Mouse (Mus musculus) kidney, postnatal 36 days (tissue): ENCODE measurements around the gene Map2k5.

Experiments used
- DNase-seq, 2 experiments: peaks; one replicate each; pipeline ENCODE4 v3.0.0; 2021 to 2022; ENCODE audit warnings: mixed read lengths in 2 of 2

Map2k5 gene

GRCm38 (mm10) chr9:63377270-63378142 lies at the start of gene Map2k5:
Map2k5 (minus strand) TSS chr9:63377902.
- DNase-seq: peak; percentile 94 to 95

GRCm38 (mm10) chr9:63421096-63421736 lies 43.5 kb upstream of the Map2k5 start:
- peak in 1 of 2 experiments; percentile 17 for DNase-seq

- DNase-seq: no peak
Measured at GRCm38 (mm10) chr9:63420396-63420795, 42.7 kb upstream of the Map2k5 start.

- DNase-seq: no peak
Measured at GRCm38 (mm10) chr9:63400176-63400575, 22.5 kb upstream of the Map2k5 start.

- no peak for DNase-seq
Measured at GRCm38 (mm10) chr9:63399463-63399815, 21.7 kb upstream of the Map2k5 start.

- peak; percentile 96 to 98 for DNase-seq
Measured at GRCm38 (mm10) chr9:63398611-63399462, 21.1 kb upstream of the Map2k5 start, which contains the start of gene 2300009A05Rik. 2300009A05Rik (minus strand) TSS chr9:63399246.

GRCm38 (mm10) chr9:63395612-63396011 lies 17.9 kb upstream of the Map2k5 start:
- DNase-seq: no peak

GRCm38 (mm10) chr9:63391307-63391706 lies 13.6 kb upstream of the Map2k5 start:
- DNase-seq: peak; percentile 48 to 73

GRCm38 (mm10) chr9:63382761-63383160 lies 5.1 kb upstream of the Map2k5 start:
- DNase-seq: no peak

GRCm38 (mm10) chr9:63380326-63380725 lies 2.6 kb upstream of the Map2k5 start:
- no peak for DNase-seq

GRCm38 (mm10) chr9:63378174-63378573 lies 472 bp upstream of the Map2k5 start:
- DNase-seq: no peak

- DNase-seq: no peak
Measured at GRCm38 (mm10) chr9:63373315-63373714, 4.4 kb downstream of the Map2k5 start.

GRCm38 (mm10) chr9:63372541-63372940 lies 5.2 kb downstream of the Map2k5 start:
- DNase-seq: no peak

- no peak for DNase-seq
Measured at GRCm38 (mm10) chr9:63360410-63360809, 17.3 kb downstream of the Map2k5 start.

GRCm38 (mm10) chr9:63359016-63359415 lies 18.7 kb downstream of the Map2k5 start:
- no peak for DNase-seq

GRCm38 (mm10) chr9:63356721-63357120 lies 21.0 kb downstream of the Map2k5 start:
- no peak for DNase-seq

- DNase-seq: no peak
Measured at GRCm38 (mm10) chr9:63356278-63356677, 21.4 kb downstream of the Map2k5 start.

GRCm38 (mm10) chr9:63354168-63354567 lies 23.5 kb downstream of the Map2k5 start:
- peak; percentile 26 to 49 for DNase-seq

GRCm38 (mm10) chr9:63350030-63350429 lies 27.7 kb downstream of the Map2k5 start:
- DNase-seq: no peak

- no peak for DNase-seq
Measured at GRCm38 (mm10) chr9:63349241-63349640, 28.5 kb downstream of the Map2k5 start.

GRCm38 (mm10) chr9:63348146-63348545 lies 29.6 kb downstream of the Map2k5 start:
- no peak for DNase-seq

GRCm38 (mm10) chr9:63346029-63346428 lies 31.7 kb downstream of the Map2k5 start:
- peak in 1 of 2 experiments; percentile 10 for DNase-seq

GRCm38 (mm10) chr9:63341761-63342160 lies 35.9 kb downstream of the Map2k5 start:
- DNase-seq: no peak
